Mouse (Mus musculus): ENCODE measurements around the gene Grb10. TPM values are rescaled to one million over a fixed set of nuclear protein-coding genes. Genes with fewer than 3 reads are reported as not detected.

Grb10 gene
- polyA plus RNA-seq, 1 experiment from 2014 or later, result 345 TPM

GRCm38 (mm10) chr11:11953364-11954114, 84.9 kb downstream of the Grb10 start:
- Histone ChIP-seq H3K36me3 (replicated peaks) (peaks cover 18% of the 10 kb centered on the region), H3K4me2 (no peak overlapping the region), H3K9ac (no peak overlapping the region), H3K27ac (no peak overlapping the region), H3K4me3 (replicated peaks) (no peak overlapping the region), H3K27me3 (peaks cover 3% of the 10 kb centered on the region; the same call in 1 of the 2 replicates), H3K4me1 (peaks cover 14% of the 10 kb centered on the region), H3K9me3 (no peaks in the 10 kb centered on the region)
- WGBS, result 85% methylated on average over 11 of the region's 11 CpGs
- ATAC-seq (ENCODE audit: low FRiP score), result no peak

GRCm38 (mm10) chr11:11952569-11952968, 85.9 kb downstream of the Grb10 start:
- H3K27me3 ChIP-seq, result peaks cover 3% of the 10 kb centered on the region; the same call in 1 of the 2 replicates
- H3K36me3 ChIP-seq (replicated peaks), result peaks cover 18% of the 10 kb centered on the region
- H3K9me3 ChIP-seq, result no peaks in the 10 kb centered on the region
- 0 out of 2 replicates have a peak overlapping the region, but pooled peaks have one; percentile 13 for H3K27ac ChIP-seq
- H3K4me2 ChIP-seq, result no peak overlapping the region
- H3K4me3 ChIP-seq (replicated peaks), result no peak overlapping the region
- 79% methylated on average over 1 of the region's 1 CpGs for WGBS
- H3K4me1 ChIP-seq, result peaks cover 18% of the 10 kb centered on the region
- no peak overlapping the region for H3K9ac ChIP-seq
- no peak for ATAC-seq (ENCODE audit: low FRiP score)

DNA sequence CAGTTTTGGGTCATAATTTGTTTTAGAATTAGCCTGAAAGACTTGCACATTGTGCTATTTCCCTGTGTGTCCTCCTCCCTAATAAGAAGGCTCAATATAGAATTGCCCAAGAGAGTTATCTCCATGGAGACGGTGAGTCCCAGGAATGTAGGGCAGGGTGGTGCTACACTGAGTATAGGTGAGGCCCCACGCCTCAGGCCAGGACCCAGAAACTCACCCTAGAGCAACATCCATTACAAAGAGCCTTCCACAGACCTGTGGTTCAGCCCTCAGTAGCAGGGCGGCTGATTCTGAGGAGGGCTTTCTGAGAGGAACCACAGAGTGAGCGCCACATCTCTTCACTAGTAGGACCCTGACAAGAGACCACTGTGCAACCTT, 89.5 kb downstream of the Grb10 start:
- peaks cover 28% of the 10 kb centered on the region for H3K36me3 ChIP-seq (replicated peaks)
- 63% methylated on average over 4 of the region's 4 CpGs for WGBS
- ATAC-seq (ENCODE audit: low FRiP score), result 0 out of 2 replicates have a peak, but pooled peaks have one; percentile 44

DNA sequence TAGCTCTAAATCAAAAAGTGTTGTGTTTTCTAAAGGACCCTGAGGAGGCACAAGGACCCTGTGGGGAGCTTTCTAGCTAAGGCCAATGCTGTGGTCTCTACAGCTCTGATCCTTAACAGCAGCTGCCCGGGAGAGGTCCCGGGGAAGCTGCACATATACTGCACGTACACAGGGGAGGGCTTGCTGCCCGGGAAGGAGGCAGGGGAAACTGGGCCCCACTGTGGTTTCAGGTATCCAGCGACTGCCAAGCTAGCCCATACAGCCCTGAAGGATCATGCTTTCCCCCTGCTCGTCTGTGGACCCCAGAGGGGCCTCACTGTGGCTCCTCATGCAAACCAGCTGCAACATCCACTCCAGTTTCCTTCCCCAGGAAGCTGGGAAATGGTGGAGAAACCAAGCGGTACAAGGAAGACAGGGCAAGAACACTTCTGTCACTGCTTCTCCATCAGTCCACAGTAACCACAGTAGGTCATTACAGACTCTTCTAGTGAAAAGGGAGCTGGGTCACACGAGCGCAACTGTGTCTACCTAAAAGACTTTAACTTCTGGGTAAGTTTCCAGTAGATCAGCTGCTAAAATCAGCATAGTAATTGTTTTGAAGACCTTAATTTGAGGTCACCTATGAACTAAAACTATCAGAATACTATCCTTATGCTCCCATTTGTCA, 90.0 kb downstream of the Grb10 start:
- no peak overlapping the region for H3K4me3 ChIP-seq (replicated peaks)
- peak overlapping the region; percentile 2; the same call in 1 of the 2 replicates for H3K27ac ChIP-seq
- no peak overlapping the region for H3K9ac ChIP-seq
- WGBS, result 62% methylated on average over 9 of the region's 9 CpGs
- peaks cover 6% of the 10 kb centered on the region for H3K27me3 ChIP-seq
- peaks cover 32% of the 10 kb centered on the region for H3K36me3 ChIP-seq (replicated peaks)
- no peak for ATAC-seq (ENCODE audit: low FRiP score)
- no peaks in the 10 kb centered on the region for H3K9me3 ChIP-seq
- no peak overlapping the region for H3K4me2 ChIP-seq
- peaks cover 11% of the 10 kb centered on the region for H3K4me1 ChIP-seq

More for the DNA sequence above, 89.5 kb downstream of the Grb10 start:
- Histone ChIP-seq H3K4me3 (replicated peaks) (no peak overlapping the region), H3K4me2 (no peak overlapping the region), H3K27ac (0 out of 2 replicates have a peak overlapping the region, but pooled peaks have one; percentile 2), H3K4me1 (peaks cover 11% of the 10 kb centered on the region), H3K27me3 (peaks cover 2% of the 10 kb centered on the region; the same call in 1 of the 2 replicates), H3K9me3 (no peaks in the 10 kb centered on the region), H3K9ac (no peak overlapping the region)

DNA sequence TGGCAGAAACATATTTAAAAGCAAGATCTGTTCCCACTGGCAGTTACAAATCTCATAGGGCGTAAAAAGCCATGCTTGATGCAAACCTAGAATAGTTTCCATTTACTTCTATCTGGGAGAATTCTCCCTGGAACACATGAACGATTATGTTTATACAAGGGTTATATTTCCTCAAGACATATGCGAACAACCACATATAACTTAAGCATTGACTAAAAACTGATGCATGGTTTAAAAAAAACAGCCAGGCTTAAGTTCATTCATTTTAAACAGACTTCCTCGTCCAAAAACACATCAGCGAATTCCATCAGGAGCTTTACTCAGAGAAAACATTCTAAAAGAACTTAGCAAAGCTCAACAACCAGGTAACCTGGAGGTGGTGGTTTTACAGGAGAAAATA, 90.6 kb downstream of the Grb10 start:
- Histone ChIP-seq H3K36me3 (replicated peaks) (peaks cover 37% of the 10 kb centered on the region), H3K9ac (no peak overlapping the region), H3K4me1 (peaks cover 13% of the 10 kb centered on the region), H3K4me2 (no peak overlapping the region), H3K27ac (0 out of 2 replicates have a peak overlapping the region, but pooled peaks have one; percentile 2), H3K9me3 (no peaks in the 10 kb centered on the region), H3K4me3 (replicated peaks) (no peak overlapping the region), H3K27me3 (peaks cover 6% of the 10 kb centered on the region)
- ATAC-seq (ENCODE audit: low FRiP score), result no peak
- whole genome bisulfite sequencing, result 85% methylated on average over 5 of the region's 5 CpGs

DNA sequence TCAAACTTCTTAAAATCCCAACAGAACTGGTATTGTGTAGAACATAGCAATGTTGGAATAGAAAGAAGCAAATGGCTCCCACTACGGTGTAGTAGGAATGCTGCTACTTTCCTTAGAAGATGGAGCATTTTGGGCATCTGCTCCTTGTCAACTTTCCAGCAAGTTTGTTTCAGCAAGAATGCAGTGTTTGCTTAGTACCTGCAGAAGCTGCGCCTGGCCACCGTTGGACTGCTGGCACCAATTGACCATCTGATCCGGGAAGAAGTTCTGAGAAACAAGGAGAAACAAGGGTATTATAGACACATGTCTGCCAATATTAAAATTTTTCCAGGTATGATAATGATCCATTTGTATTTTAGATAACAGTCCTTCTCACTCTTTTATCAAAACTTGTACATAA, 92.7 kb downstream of the Grb10 start:
- H3K27ac ChIP-seq, result no peak overlapping the region
- no peak overlapping the region for H3K4me3 ChIP-seq (replicated peaks)
- 95% methylated on average over 4 of the region's 4 CpGs for whole genome bisulfite sequencing
- no peak for ATAC-seq (ENCODE audit: low FRiP score)
- no peak overlapping the region for H3K4me2 ChIP-seq
- no peak overlapping the region for H3K9ac ChIP-seq
- no peaks in the 10 kb centered on the region for H3K9me3 ChIP-seq
- H3K4me1 ChIP-seq, result peaks cover 31% of the 10 kb centered on the region
- H3K36me3 ChIP-seq (replicated peaks), result peaks cover 28% of the 10 kb centered on the region
- peaks cover 6% of the 10 kb centered on the region for H3K27me3 ChIP-seq

DNA sequence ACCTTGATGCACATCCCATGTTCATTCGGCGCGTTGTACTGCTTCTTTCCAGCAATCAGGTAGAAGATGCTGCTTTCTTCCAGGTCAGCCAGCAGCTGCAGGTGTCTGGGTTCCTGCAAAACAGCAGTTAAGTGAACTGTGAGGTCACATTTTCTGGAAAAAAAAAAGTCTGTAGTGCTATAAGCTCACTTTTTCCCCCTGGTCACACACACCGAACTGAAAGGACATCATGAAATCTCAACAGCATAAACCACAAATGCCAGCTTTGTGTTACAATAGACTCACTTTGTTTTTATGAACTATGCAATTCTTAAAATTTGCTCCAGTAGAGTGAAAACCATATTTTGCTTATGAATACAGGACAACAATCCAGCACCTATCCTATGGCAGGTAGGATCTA, 93.7 kb downstream of the Grb10 start:
- H3K9me3 ChIP-seq, result no peaks in the 10 kb centered on the region
- H3K27me3 ChIP-seq, result peaks cover 6% of the 10 kb centered on the region
- peaks cover 31% of the 10 kb centered on the region for H3K4me1 ChIP-seq
- no peak overlapping the region for H3K27ac ChIP-seq
- WGBS, result 97% methylated on average over 4 of the region's 4 CpGs
- no peak overlapping the region for H3K4me2 ChIP-seq
- no peak overlapping the region for H3K9ac ChIP-seq
- peaks cover 27% of the 10 kb centered on the region for H3K36me3 ChIP-seq (replicated peaks)
- no peak for ATAC-seq (ENCODE audit: low FRiP score)
- H3K4me3 ChIP-seq (replicated peaks), result no peak overlapping the region

DNA sequence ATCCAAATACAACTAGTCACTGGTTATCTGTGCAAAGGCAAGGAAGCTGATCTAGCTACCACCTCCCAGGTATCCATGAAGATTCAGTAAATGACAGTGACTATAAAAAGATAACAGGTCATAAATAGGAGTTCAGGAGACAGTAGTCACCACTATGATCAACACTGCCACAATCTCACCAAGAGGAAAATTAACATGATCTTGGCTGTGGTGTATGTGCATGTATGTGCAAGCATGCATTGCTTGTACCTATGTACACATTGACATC, 94.5 kb downstream of the Grb10 start:
- no peak for ATAC-seq (ENCODE audit: low FRiP score)
- H3K36me3 ChIP-seq (replicated peaks), result peaks cover 27% of the 10 kb centered on the region

GRCm38 (mm10) chr11:11943240-11944081, 95.0 kb downstream of the Grb10 start:
- Histone ChIP-seq H3K27ac (no peak overlapping the region), H3K36me3 (replicated peaks) (peaks cover 27% of the 10 kb centered on the region), H3K4me3 (replicated peaks) (no peak overlapping the region), H3K4me2 (no peak overlapping the region), H3K9ac (no peak overlapping the region), H3K4me1 (peaks cover 24% of the 10 kb centered on the region), H3K9me3 (no peaks in the 10 kb centered on the region), H3K27me3 (peaks cover 6% of the 10 kb centered on the region)
- 79% methylated on average over 13 of the region's 13 CpGs for WGBS
- ATAC-seq (ENCODE audit: low FRiP score), result no peak

More for the DNA sequence above, 94.5 kb downstream of the Grb10 start:
- Histone ChIP-seq H3K27ac (no peak overlapping the region), H3K9ac (no peak overlapping the region), H3K9me3 (no peaks in the 10 kb centered on the region), H3K4me1 (peaks cover 28% of the 10 kb centered on the region), H3K27me3 (peaks cover 6% of the 10 kb centered on the region), H3K4me3 (replicated peaks) (no peak overlapping the region), H3K4me2 (no peak overlapping the region)

- Histone ChIP-seq H3K4me2 (no peak overlapping the region), H3K36me3 (replicated peaks) (peaks cover 36% of the 10 kb centered on the region), H3K27ac (peak overlapping the region; percentile 27; the same call in 1 of the 2 replicates), H3K9me3 (no peaks in the 10 kb centered on the region), H3K27me3 (peaks cover 15% of the 10 kb centered on the region), H3K4me1 (peaks cover 20% of the 10 kb centered on the region), H3K9ac (no peak overlapping the region), H3K4me3 (replicated peaks) (no peak overlapping the region)
- WGBS, result 34% methylated on average over 6 of the region's 6 CpGs
- 0 out of 2 replicates have a peak, but pooled peaks have one; percentile 45 for ATAC-seq (ENCODE audit: low FRiP score)
Measured at GRCm38 (mm10) chr11:11942320-11943217, 95.9 kb downstream of the Grb10 start.

GRCm38 (mm10) chr11:11940833-11941681, 97.4 kb downstream of the Grb10 start:
- ATAC-seq (ENCODE audit: low FRiP score), result peak; percentile 68
- H3K4me1 ChIP-seq, result peaks cover 20% of the 10 kb centered on the region
- no peak overlapping the region for H3K9ac ChIP-seq
- peaks cover 22% of the 10 kb centered on the region for H3K27me3 ChIP-seq
- H3K4me2 ChIP-seq, result no peak overlapping the region
- H3K27ac ChIP-seq, result no peak overlapping the region
- H3K9me3 ChIP-seq, result no peaks in the 10 kb centered on the region
- WGBS, result 20% methylated on average over 5 of the region's 5 CpGs
- no peak overlapping the region for H3K4me3 ChIP-seq (replicated peaks)
- peaks cover 44% of the 10 kb centered on the region for H3K36me3 ChIP-seq (replicated peaks)

Measured in forebrain, embryonic 12.5 days (tissue).